Mouse (Mus musculus) lung, adult 2 months (tissue): Measurements from ENCODE around the gene Gcc1. TPM values are rescaled to one million over a fixed set of nuclear protein-coding genes. Genes with fewer than 3 reads are reported as not detected.

ENCODE experiments used
- DNase-seq: peaks from one replicate; pipeline ENCODE4 v3.0.0; 2022
- H3K4me1 ChIP-seq: fragments of 200-500 bp; 2 replicates; pipeline ENCODE4 v1.6.1; 2011; ENCODE audit warnings: low read length; ENCODE audit not compliant: control insufficient read depth, insufficient read depth
- H3K4me3 ChIP-seq: fragments of 200-500 bp; replicated peaks from 2 replicates; pipeline ENCODE3; 2011; ENCODE audit warnings: low read depth, mild to moderate bottlenecking, control low read depth, low read length; ENCODE audit errors: extremely low read depth
- CTCF ChIP-seq: fragments of 200-500 bp; IDR thresholded peaks from 2 replicates; pipeline ENCODE4 v1.5.1; 2011; ENCODE audit warnings: mild to moderate bottlenecking, low read length, control low read depth; ENCODE audit not compliant: insufficient read depth
- POLR2A ChIP-seq: fragments of 200-500 bp; IDR thresholded peaks from 2 replicates; pipeline ENCODE4 v1.6.1; 2011; ENCODE audit warnings: low read depth, mild to moderate bottlenecking, control low read depth, low read length, borderline replicate concordance; ENCODE audit errors: extremely low read depth
- WGBS: fragments of 180-500 bp; shearing (Covaris S2); methylation state at CpG from one replicate; pipeline ENCODE4 v1.1.7; 2018; 5-methylcytosine and 5-hydroxymethylcytosine counted together
- polyA plus RNA-seq: library from polyadenylated mRNA; depleted of rRNA; stranded (reverse); fragments of >200 nt; gene quantifications from 2 replicates; pipeline ENCODE4 v1.2.3, GENCODE M21; 2012; rRNA removed

Gene Gcc1
- polyA plus RNA-seq, 1 experiment, result 9.3 TPM

- no peak for TF ChIP-seq CTCF
- TF ChIP-seq POLR2A, result no peak
- Histone ChIP-seq H3K4me1 (no peaks in the 10 kb centered on the region), H3K4me3 (no peak overlapping the region)
- 92% methylated on average over 9 of the region's 9 CpGs for WGBS
- no peak for DNase-seq
Observed at GRCm38 (mm10) chr6:28367575-28367974, 60.6 kb downstream of the Gcc1 start.

Other genes with a start within 250 kb of the Gcc1 start
- gene Zfp800, start 30.4 kb downstream of the Gcc1 start, polyA plus RNA-seq, result 3.0 and 4.4 TPM in 2 replicates
- 377 and 390 TPM in 2 replicates for gene Arf5, start 4.8 kb downstream of the Gcc1 start, polyA plus RNA-seq
- gene Fscn3, start 601 bp downstream of the Gcc1 start, polyA plus RNA-seq, result 0.09 TPM in 1 of 2 replicates, not detected in the other
- gene Pax4, start 21.0 kb upstream of the Gcc1 start, polyA plus RNA-seq, result not detected in 2 replicates
- gene Snd1, start 46.7 kb upstream of the Gcc1 start, polyA plus RNA-seq, result 70.7 and 88.3 TPM in 2 replicates